Mouse (Mus musculus) megakaryocyte, adult 5-6 weeks (primary cell): Measurements from ENCODE around the gene Psmf1. TPM values are rescaled to one million over a fixed set of nuclear protein-coding genes. Genes with fewer than 3 reads are reported as not detected.

Source experiments
- ATAC-seq: 2 replicates; pipeline ENCODE4 v1.8.0; 2016; ENCODE audit warnings: mild to moderate bottlenecking, inconsistent platforms; ENCODE audit not compliant: poor library complexity, severe bottlenecking
- total RNA-seq, 2 experiments: library from RNA; stranded (forward) in 1 of 2; stranded (reverse) in 1 of 2; fragments of 153-499, 151-499 nt in 1 of 2; fragments of 221-1000, 200-1000 nt in 1 of 2; gene quantifications; 2 replicates each; pipeline versions ENCODE4 v1.2.3 to v1.2.4; 2015 to 2017

Psmf1 gene
- total RNA-seq, 2 experiments from 2014 or later: 10.8 to 19.0 TPM

DNA sequence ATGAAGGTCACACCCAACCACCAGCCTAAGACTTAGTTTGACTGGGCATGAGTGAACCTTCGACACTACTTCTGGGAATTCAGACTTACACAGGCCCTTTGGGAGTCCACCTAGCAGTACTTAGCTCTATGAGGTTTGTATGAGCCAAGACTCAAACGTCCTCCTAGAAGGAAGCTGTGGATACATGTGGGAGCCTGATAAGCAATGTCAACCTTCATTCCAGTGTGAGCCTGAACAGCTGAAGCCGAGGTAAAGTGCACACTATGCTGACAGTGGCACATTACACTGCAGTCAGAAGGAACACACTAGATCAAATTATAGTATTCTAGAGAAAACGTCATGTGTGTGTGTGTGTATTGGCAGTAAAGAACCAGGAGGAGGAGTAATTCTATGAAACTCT, 5.5 kb downstream of the Psmf1 start:
- ATAC-seq: no peak

- no peak for ATAC-seq
Measured at GRCm38 (mm10) chr2:151735422-151735821, 8.6 kb downstream of the Psmf1 start.

- ATAC-seq: no peak
Measured at GRCm38 (mm10) chr2:151733151-151733865, 10.7 kb downstream of the Psmf1 start.

DNA sequence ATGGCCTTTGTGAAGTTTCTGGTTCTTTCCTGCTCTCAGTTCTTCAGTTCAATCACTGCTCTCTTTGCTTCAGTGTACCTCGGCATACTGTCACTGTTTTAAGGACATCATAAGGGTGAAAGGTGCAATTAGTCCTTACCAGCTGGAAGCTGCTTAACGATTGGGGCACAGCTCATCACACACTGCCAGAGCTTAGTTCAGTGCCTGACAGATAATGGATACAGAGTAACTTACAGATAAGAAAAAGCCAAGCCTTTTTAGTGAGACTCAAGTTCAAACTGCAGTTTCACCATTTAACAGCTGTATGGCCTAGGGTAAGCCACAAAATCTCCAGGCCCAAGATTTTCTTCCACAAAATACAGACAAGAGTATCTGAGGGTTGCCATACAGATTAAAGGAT, 19.9 kb downstream of the Psmf1 start:
- no peak for ATAC-seq

DNA sequence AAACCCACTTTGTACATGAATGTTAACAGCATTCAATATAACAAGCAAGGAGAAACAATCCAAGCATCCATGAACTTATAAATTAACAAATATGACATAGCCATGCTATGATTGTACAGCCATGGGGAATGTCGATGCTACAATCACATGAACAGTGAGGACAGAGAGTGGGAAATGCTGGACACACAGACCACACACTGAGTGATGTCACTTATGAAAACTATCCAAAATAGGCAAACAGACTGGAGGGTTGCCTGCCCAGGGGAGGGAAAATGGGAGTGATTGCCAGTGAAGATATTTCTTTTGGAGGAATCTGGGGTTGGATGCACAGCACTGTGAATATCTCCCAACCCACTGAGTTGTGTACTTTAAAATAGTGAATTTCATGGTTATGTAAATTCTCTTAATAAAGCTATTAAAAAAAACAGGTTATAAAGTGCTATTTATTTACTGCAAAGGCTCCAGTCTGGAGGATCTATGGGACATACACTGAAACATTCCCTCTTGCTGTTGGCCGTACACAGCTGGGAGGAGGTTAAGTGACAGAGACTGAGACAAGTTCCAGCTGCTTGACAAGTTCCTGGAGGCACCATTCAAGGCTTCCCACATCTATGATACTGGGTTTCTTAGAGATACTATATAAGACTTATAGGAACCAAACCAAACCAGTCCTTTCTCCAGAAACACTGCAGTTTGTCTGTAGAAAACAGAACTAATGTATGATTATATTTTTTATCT, 27.5 kb downstream of the Psmf1 start:
- ATAC-seq: no peak

DNA sequence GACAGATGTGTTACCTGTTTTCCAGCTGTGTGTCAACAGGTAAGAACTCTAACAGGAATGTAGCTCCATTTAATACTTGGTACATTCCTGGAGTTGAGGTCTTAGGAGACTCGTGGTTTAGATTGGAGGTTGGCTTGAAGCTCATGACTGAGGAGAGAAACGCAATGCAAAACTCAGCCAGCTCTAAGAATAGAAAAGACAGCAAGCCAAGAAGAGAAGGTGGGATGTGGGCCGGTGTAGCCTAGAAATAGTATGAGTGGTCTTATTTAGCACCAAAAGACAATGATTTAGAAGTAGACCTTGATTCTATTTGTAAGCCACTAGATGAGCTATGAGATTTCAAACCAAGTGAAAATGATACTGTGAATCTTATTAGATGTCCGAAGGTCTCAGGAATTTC, 28.5 kb downstream of the Psmf1 start:
- no peak for ATAC-seq

- no peak for ATAC-seq
Measured at GRCm38 (mm10) chr2:151712647-151713046, 31.3 kb downstream of the Psmf1 start.

- ATAC-seq: no peak
Measured at GRCm38 (mm10) chr2:151702851-151703190, 41.2 kb downstream of the Psmf1 start.

DNA sequence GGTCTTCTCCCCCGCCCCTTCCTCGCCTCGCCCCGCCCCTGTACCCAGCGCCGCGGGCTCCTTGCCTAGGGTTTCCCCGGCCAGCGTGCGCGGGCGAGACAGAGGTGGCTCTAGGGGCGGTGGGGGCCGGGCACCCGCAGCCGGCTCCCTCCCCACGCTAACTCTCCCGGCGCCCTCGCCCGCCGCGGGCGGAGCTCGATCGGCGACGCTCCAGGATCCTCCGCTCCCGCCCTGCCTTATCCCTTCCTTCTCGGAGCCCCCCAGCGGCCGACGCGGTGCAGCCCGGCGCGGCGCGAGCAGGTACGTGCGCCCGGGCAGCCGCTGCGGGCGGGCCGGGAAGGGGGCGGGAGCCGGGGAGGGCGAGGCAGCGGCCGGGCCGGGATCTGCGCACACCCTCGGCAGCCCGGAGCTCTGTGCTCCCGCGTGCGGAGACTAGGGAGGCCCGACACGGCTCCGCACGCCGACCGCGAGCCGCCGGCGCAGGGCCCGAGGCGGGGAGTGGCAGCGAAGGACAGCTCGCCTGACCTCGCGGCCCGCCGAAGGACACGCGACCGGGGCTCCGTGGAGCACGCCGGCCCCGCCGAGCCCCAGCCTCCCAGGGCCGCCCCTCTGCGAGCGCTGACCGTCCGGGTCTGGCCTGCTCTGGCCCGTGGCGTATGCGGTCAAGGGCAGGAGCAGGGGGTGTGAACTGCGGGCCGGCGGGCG, 41.7 kb downstream of the Psmf1 start:
- no peak for ATAC-seq

GRCm38 (mm10) chr2:151701231-151702145, 42.5 kb downstream of the Psmf1 start, which contains the start of gene Tmem74b:
Gene Tmem74b (plus strand): TSS chr2:151702008.
- ATAC-seq: no peak

DNA sequence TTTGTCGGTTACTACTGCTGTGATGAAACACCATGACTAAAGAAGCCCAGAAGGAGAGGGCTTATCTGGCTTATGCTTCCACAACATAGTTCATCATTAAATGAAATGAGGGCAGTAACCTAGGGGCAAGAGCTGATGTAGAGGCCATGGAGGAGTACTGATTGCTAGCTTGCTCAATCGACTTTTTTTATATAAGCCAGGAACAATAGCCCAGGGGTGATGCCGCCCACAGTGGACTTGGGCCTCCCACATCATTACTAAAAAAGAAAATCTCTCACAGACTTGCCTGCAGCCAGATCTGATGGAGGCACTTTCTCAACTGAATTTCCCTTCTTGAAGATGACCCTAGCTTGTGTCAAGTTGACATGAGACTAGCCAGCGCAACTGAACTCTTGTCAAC, 61.0 kb downstream of the Psmf1 start:
- ATAC-seq: no peak

GRCm38 (mm10) chr2:151682357-151682756, 61.6 kb downstream of the Psmf1 start:
- no peak for ATAC-seq

DNA sequence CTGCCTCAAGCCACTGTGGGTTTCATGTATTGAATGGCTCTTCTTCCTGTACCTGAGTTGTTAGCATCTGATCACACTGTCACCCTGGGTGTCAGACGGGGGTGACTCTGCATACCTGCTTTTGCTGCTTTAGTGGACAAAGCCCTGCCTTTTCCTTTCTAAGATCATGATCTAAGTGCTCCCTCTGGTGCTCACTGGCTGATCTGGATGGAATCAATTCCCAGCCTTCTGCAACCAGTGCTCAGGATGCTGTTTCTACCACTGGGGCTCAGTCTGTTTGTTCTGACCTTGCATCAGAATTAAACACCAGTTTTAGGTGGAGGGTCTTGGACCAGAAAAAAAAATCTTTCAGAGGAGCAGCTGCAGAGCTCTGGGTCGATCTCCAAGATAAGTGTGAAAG, 67.8 kb downstream of the Psmf1 start:
- ATAC-seq: no peak

DNA sequence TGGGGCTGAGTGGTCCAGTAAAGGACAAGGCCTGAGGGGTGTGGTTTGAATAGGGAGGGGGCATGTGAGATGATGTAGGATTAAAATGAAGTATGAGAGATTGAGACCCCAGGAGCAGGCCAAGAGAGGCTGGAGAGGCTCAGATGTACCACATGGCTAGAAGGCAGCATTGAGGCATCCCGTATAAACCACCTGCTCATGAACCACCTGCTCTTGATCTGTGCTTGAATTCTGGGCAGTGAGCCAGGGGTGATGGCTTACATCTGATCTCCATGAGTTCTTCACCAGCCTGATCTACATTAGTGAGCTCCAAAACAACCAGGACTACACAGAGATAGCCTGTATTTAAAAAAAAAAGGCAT, 73.0 kb downstream of the Psmf1 start:
- ATAC-seq: no peak

- ATAC-seq: no peak
Measured at GRCm38 (mm10) chr2:151670026-151670967, 73.7 kb downstream of the Psmf1 start.

- ATAC-seq: no peak
Measured at GRCm38 (mm10) chr2:151668433-151668832, 75.6 kb downstream of the Psmf1 start, which contains the start of gene Rad21l. Gene Rad21l (minus strand): TSS chr2:151668533.
